Mouse (Mus musculus): ENCODE data around the gene Xbp1.

GRCm38 (mm10) chr11:5528841-5529240, 8.4 kb downstream of the Xbp1 start:
- TF ChIP-seq CTCF (IDR thresholded peaks at IDR 0.05; ENCODE audit: borderline replicate concordance, insufficient read depth, low read length) (no peak), POLR2A (IDR thresholded peaks at IDR 0.05; ENCODE audit: low read depth, low read length) (no peak)
